Mouse (Mus musculus): ENCODE measurements around the gene Akirin1.

Gene Akirin1

DNA sequence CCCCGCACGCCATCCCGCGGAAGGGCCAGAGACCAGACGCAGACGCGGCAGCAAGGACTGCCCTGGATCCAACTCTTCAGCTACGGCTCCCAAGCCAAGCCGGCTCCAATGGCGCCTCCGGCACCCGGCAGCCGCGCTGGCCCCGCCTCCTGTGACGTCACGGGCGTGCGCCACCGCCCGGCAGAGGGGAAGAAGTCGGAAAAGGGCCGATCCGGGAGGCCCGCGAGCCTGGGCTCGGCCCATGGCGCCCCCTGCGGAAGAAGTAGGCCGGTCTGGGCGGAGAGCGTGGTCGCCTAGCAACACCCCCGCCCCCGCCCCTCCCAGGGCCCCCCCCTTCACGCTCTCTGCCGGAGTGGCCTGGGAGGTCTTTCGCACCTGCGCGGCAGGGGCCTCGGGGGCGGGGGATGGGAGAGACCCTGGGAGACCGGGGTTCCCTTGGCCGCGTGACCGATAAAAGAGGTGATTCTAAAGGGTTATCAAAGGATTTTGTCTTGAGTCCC, at the start of gene Akirin1:
Gene Akirin1 (minus strand): TSS at position 194 of the 500 bp plus-strand sequence.
- peak; percentile 96 to 98 for DNase-seq

DNA sequence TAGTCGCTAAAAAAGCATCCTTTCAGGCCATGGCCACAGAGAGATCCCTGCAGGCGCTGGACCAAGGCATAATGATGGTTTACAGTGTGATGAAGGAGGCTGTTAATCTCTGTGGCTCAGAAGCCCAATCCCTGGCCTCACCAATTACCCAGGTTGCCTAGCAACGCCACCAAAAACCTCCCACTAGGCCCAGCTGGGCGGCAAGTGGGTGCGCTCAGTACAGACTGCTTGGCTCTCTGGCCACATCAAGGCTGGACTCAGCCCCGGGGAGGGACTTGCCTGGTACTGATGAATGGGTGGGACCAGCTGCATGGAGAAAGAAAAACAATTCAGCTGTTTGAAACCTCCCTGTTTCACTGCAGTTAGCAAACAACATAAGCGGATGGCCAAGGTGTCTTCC, 47.7 kb upstream of the Akirin1 start:
- DNase-seq = no peak

DNA sequence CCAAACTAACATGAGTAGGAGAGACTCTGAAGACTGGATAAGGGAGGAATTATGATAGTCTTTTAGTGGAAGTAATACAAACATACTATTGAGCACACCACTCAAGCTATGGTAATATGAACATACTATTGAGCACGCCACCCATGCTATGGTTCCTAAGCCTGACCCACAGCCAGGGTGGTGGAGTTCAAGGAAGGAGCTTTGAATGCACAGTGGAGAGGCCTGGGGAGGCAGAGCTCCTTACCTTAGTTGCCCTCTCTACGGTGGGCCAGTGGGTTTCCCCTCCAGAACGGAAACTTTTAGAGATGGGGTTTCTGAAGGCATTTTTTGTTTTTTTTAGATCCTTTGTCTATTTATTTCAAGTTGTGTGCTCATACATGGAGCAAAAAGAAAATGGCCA, 47.3 kb upstream of the Akirin1 start:
- DNase-seq = no peak

DNA sequence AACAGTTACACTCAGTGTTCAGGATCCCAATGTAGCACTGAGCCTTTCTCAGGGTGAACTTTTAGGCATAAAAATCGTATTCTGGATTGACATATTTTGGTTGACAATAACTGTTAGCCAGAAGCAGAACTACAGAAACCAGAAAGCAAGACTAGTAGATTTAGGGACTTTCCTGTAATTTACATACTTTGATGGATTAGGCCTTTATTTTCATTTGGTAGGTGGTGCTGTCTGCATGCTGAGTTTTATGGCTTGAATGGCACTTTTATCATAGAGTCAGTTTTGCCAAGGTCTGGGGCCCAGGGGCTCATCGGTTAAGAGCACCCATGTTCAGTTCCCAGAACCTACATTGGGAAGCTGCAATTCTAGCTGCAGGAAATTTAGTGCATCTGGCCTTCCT, 44.9 kb upstream of the Akirin1 start:
- DNase-seq = no peak

DNA sequence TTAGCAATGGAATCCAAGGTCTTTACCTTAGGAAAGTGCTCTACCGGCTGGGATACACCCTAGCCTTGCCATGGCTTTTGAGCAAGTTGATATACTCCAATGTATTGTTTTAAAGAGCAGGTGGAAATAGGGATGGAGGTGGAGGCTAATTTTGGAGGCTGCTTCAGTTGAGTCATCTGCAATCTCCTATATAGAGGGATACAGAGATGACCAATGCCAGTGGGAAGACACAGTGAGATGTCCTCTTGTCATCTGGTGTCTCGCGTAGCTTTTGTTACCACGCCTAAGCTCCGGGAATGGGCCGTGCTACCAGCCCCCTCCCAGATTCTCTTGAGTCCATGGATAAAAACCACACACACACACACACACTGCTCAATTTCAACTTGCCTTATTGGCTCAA, 43.0 kb upstream of the Akirin1 start:
- DNase-seq = no peak

DNA sequence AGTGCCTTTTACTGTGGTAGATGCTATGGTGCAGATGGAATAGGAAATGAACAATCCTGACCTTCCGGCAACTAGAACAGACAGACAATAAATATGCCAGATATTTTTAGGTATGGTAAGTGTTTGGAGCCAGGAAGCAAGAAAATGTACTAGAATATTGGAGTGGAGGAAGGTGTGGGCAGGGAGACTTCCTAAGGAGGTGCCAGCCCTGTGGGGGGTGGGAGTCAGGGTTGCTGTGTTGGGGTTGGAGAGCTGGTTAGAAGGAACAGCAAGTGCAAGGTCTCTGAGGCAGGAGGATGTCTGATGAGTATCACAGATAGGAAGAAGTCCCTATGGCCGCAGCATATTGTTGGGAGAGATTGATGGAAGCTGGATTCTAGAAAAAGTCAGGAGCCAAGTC, 42.5 kb upstream of the Akirin1 start:
- DNase-seq = no peak

DNA sequence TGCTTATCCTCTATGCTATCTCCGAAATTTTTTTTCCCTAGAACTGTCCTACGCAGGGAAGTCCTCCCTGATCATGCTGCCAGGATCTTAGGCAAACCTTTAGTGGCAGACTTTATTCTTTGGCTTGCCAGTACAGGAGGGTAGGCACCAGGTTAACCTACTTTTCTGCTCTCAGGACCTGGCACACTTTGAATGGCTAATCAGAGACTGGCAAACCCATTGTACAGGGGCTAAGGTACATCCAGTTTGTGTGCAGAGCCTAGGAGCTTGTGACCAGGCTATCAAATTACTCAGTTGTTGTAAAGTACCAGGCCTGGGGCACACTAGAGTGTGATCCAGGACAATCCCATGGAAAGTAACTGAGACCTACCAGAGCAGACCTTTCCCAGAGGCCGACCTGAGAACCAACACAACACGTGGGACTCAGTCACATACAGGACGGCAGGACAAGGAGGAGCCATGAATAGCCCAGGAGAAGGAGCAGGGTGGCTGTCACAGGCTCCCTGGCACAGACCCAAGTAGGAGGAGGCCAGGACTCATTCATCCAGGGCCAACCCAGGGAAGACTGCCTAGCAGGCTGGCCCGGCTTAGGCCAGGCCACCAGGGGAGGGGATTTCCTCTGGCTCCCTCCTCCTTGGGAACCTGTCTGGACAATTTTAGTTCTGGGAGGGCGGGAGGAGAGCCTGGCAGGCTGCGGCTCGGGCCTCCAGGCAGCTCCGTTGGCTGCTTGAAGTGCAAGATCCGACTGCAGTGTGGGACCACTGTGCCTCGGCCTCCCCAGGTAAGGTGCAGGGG, 37.2 kb upstream of the Akirin1 start, which contains the start of gene Rhbdl2:
Gene Rhbdl2 (plus strand): TSS at position 684 of the 795 bp plus-strand sequence.
- peak; percentile 51 to 74 for DNase-seq

DNA sequence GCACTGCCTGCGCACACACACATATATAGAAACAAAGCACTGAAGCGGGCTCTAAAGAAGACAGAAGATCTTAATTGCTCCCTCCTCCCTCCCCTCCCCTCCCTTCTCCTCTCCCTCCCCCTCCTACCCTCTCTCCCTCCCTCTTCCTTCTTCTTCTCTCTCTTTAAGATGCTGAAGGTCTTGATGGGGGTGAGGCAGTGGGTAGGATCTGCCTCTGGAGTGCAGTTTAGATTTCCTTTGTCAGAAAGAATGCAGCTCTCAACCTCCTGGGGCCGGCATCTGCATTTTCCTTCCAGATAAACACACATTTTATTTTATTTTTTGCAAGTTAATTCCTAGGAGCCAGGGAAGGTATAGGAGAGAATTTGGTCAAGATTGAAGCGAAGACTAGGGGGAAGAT, 18.1 kb upstream of the Akirin1 start:
- DNase-seq = no peak

DNA sequence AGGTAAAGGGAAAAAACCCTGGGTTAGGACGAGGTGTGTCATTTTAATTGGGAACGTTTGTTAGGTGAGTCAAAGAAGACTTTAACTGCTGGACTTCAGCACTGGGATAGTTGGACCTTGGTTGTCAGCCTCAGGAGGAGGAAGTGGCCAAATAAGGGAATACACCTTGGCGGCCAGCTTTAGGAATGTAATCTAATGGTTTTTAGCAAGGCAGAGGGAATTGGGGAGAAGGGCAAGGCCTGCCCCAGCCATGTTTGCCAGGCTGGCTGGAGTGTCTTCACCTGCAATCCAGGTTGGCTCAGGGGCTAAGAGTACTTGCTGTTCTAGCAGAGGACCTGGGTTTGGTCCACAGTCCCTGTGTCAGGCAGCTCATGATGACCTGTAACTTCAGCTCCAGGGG, 17.7 kb upstream of the Akirin1 start:
- DNase-seq = no peak

DNA sequence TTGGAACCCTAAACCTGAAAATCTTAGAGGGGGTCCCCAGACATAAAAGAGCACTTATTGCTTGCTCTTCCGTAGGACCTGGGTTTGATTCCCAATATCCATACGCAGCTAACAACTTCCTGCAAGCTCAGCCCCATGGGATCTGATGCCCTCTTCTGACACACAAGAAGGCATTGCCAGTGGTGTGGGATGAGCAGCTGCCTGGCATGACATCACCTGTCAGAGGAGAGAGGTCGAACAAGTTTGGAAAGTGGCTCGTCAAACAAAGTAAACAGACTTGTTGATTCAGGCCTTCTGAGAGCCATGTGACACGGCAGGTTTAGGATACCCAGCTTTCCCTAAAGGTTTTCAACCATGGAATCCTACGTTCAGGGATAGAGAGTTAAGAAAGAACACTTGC, 14.9 kb upstream of the Akirin1 start:
- DNase-seq = no peak

DNA sequence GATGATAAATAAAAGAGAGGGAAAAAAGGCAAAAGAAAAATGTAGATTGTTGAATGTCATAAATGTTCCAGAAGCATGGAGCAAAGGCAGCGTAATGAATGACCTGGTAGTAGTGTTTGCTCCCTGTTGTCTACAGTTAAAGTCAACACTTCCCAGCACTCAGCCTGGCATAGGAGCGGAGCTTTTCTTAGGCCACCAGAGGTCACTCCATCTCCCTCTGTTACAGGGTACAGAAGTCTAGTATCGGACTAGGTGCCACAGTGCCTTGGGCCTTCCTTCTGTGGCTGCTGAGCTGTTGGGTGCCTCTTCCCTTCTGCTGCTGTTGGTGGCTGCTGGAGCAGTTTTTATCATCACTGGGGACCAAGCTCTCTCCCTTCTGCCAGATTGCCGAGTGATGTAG, 8.2 kb upstream of the Akirin1 start:
- peak; percentile 12 to 53 for DNase-seq

DNA sequence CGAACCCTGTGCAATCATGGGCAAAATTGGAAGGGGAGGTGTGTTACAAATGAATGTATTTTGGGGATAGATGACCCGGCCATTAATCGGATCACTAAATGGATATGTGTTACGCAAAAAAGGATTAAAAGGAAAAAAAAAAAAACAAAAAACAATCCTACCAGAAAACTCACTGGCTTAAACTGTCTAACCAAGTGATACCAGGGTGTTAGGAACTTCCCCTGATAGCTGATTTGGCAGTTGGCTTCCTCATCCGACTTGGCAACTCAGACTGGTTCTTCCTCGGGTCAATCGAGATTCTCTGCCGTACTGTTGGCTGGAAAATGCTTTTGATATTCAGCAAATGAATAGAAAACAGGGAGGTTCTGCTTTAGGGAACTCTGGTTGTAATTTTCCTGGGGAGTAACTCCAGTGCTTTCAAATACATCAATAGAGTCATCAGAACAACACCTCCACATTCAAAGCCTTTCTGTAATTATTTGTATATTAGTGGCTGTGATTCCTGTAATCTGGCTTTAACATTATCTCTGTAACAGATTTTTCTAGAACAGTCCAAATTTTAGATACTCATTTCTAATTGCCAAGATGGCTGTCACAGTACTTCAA, 665 bp upstream of the Akirin1 start:
- DNase-seq = peak; percentile 42

DNA sequence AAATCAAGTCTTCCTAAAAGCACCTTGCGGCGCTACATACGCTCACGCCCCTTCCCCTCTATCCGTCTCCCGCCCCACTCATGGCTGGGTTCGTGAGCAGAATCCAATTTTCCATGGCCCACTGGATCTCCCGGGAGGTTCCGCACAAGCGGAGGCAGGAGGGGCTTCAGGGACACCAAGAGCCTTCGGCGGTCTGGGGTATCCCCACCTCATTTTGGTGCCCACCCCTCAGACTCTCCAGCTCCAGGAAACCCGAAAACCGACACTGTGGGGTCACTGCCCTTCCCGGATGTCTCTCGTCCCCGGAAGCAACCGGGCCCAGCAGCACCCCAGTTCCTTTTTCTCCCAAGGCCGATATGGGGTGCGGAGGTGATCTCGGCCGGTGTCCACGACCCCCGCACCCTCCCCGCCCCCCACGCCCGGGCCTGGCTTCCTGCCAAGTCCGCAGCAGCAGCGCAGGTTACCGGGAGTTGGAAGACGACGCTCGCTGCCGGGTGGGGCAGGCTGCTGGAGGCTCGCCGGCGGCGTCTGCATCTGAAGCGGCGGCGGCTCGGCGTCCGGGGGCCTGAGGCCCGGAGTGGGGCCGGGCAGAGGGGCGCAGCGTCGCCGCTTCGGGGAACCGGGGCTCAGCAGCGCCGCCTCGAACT, 538 bp downstream of the Akirin1 start:
- DNase-seq = peak in 1 of 2 experiments; percentile 27

DNA sequence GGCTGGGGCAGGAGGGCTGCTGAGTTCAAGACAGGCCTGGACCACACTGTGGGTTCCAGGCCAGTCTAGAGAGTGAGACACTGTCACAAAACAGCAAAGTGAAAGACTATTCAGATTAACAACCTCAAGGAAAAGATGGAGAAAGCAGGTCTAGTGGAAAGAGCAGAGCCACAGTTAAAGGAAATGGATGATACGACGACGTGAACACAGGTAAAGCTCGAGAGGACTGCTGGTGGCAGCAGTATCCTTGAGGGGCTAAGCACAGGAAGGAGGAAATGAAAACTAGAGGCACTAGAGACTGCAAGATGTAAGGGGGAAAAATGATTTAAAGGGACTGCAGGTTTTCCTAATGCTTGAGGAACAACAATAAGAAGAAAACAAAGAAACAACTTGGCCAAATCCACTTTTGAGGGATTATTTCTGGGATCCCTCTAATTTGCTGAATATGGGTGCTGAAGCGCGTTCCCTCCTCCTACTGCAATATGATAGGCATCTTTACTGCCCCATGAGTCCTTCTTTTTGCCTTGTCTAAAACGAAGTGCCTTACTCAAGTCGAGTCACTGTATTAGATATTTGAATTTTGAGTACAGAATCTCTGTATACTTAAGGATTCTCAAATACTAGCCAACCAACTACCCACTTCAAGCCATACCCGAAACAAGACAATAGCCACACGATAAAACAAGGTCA, 1.3 kb downstream of the Akirin1 start:
- no peak for DNase-seq

DNA sequence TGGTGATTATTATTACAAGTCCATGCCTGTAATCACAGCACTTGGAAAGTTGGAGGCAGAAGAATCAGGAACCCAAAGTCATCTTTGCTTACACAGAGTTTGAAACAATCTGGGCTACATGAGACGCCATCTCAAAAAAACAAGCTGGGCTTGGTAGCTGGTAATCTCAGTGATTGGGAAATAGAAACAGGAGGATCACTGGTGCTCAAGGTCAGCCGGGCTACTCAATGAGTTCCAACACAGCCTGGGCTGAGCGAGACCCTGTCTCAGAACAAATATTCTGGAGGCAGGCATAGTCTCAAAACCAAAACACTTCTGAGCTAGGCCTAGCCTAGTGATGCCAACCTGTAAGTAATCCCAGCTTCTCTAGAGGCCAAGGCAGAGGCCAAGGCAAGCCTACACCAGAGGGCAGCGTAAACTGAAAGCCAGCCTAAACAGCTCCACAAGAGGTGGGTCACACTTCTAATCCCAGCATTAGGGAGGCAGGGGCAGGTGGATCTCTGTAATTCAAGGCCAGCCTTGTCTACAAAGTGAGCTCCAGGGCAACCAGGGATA, 4.8 kb downstream of the Akirin1 start:
- DNase-seq = no peak

DNA sequence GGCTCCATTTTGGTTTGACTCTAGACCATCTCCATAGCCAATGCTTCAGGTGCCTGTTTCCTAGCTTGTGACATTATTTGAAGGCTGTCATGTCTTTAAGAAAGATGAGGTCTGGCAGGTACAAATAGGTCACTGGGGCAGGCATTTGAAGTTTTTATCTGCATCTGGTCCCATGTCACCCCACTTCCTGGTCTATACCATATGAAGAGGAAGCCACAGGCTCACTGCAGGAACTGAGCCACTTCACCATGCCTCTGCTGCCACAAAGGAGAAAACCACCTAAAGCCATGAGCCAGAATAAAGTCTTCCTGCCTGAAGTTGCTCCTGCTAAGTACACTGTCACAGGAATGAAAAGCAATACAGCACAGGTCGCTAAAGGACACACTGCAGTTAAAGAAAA, 7.3 kb downstream of the Akirin1 start:
- no peak for DNase-seq

DNA sequence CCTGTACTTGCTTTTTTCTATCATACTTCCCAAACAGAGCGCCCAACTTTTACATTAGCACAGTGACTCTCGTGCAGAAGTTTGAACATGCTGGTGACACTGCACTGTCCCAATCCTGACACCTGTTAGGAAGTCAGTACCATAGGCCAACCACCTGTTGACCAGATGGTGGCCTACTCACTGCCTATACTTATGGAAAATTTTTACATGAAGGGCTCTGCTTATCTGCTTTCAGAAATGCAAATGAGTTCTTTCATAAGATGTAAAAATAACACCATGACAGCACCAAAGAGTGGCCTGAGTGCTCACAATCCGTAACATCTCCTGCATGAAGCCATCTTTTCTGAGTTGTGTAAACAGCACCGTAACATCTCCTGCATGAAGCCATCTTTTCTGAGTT, 11.4 kb downstream of the Akirin1 start:
- DNase-seq = no peak

DNA sequence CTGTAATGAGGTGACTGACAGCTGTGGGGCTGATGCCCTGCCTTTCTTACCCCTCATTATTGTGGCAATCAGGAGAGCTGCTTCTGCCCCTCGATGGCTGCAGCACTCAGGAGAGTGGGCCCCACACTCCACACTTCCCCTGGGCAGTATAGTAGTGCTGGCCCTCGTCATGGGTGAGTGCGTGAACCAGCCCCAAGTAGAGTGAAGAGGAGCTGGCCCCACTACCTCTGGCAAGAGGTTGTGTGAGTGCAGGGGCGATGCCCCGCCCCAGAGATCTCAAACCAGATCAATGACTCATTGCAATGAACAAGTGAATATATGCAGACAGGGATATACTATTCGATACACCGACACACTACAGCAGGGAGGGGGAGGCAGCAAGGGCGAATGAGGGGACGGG, 16.6 kb downstream of the Akirin1 start:
- no peak for DNase-seq

DNA sequence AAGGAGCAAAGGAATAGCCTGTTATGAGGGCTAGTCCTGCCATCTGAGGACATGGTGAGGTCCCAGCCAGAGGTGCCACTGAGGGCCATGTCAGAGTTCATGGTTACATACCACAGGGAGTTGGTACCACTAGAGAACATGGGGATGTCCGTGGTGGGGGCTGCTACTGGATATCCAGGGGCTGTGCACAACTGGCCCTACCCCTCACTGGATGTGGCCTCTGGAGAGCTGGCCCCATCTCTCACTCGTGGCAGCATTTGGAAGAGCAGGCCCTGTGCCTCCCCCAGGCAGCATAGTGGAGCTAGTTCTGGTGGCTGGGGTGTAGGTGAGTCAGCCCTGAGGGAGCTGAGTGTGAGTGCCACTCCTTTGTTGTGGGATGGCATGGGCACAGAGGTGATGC, 17.2 kb downstream of the Akirin1 start:
- DNase-seq = no peak

DNA sequence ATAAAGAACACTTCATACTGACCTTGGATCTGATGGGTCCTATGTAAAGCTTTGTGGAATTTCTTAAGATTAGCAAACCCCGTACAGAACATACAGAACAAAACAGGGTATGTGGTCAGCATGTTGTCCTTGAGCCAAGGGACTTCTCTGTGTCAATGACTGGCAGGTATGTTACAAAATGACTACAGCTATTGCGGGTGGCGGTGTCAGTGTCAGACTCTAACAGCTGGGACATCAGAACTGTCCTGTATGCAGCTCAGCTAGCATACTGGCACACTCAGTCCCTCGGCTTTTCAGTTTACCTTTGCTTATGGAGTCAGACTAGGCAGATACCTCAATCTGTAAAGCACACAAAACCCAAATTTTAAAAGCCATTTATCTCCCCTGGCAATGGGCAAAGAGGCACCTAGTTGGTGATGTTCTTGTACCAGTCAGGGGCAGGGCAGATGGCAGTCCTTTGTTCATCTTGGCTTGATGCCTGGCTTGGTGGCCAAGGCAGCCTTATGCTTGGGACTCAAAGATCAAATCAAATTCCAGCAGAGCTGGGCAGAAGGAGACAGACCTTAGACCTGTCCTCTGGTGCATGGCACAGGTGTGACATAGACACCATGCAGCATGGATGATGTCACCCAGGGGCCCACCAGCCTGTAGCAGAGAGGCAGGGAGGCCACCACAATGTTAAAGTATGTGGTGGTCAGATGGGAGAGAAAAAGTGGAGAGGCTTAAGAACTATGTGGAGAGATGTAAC, 17.8 kb downstream of the Akirin1 start:
- DNase-seq = no peak

DNA sequence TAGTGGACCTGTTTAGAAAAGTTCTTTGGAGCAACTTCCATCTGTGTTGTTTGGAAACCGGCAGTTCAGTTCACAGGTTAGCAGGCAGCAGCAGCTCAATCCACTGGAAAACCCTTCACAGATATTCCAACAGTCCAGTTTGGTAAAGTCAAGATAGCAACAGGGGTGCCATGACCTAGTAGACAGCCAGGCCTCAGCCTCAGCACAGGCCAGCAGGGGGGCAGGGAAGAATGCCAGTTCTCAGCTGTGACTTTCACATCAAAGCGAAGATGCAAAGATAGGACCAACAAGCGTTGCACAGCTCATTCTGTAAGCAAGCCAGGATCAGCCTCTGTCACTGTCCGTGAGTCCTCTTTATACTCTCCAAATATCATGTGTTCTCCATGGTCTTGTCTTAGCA, 28.4 kb downstream of the Akirin1 start:
- DNase-seq = no peak

DNA sequence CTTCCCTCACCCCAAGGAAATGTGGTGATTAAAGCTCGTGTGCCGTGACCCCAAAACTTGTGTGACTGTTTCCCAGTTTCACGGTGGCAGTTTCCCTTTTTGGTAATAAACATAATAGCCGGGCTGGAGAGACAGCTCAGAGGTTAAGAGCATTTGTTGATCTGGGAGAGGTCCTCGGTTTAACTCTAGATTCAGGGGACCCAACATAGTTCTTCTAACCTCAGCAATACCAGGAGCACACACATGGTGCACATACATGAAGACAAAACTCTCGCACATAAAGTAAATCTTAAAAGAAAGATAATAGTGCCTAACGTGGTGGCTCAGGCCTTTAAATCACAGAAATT, 31.7 kb downstream of the Akirin1 start:
- DNase-seq = no peak

Data from lung, adult 18-20 months (tissue).